Mouse (Mus musculus) bone marrow macrophage, adult 2 months (primary cell): ENCODE data around the gene Mgat4c.

Source experiments
- CTCF ChIP-seq: IDR thresholded peaks from 2 replicates; pipeline ENCODE4 v1.5.1; 2012; ENCODE audit warnings: low read depth, mild to moderate bottlenecking, low read length, moderate library complexity
- POLR2A ChIP-seq: IDR thresholded peaks from 2 replicates; pipeline ENCODE4 v1.6.1; 2012; ENCODE audit warnings: mild to moderate bottlenecking, low read depth, low read length, borderline replicate concordance

- TF ChIP-seq CTCF (no peak), POLR2A (no peak)
Measured at GRCm38 (mm10) chr10:102155853-102156252, 474.6 kb downstream of the Mgat4c start.
